Mouse (Mus musculus): ENCODE data around the gene Acer2. TPM values are rescaled to one million over a fixed set of nuclear protein-coding genes. Genes with fewer than 3 reads are reported as not detected.

Gene Acer2
- polyA plus RNA-seq, 1 experiment = 17.6 TPM

DNA sequence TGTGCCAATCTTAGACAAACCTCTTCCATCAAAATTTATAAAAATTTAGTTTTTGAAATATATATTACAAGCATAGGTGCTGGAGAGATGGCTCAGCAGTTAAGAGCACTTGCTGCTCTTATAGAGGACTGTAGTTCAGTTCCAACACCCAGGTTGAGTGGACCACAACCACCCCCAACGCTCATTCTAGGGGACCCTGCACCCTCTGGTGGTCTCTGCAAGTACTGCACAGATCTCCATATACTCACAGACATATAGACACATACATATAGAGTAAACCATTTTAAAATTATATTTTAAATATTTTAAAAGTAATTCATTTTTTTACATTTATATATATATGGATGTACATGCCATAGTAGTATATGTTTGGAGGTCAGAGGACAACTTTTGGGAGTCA, 41.9 kb downstream of the Acer2 start:
- peaks cover 2% of the 10 kb centered on the region; the same call in 1 of the 2 replicates for H3K4me1 ChIP-seq (ENCODE audit: control insufficient read depth, insufficient read depth, insufficient read length, low read length)

DNA sequence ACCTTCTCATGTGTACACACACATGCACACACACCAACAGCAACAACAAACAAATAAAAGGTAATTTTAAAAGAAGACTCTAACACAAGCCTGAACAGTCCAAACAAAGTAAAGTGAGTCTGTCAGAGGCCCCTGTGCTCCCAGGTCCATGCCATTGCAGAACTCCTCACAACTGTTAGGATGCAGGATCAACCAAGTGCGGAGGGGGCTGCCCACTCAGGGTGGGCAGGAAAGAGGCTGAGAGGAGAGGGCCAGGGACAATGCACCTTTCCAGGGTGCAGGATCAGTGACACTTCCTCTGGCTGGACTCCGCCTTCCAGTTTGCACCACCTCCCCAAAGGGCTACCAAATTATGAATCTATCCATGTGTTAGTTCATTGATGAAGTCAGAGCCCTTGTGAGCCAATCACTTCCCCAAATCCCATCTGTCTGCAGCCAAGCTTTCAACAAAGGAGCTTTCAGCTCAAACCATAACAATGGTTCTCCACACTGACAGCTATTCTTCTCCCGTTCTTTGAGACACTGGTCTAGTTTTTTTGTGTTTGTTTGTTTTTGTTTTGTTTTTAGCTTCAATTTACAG, 49.4 kb downstream of the Acer2 start:
- Histone ChIP-seq H3K27ac (replicated peaks; ENCODE audit: low read depth, low read length) (no peak overlapping the region), H3K4me3 (ENCODE audit: insufficient read depth, low read depth, low read length) (no peak overlapping the region), H3K4me1 (ENCODE audit: control insufficient read depth, insufficient read depth, insufficient read length, low read length) (no peaks in the 10 kb centered on the region)

More for the DNA sequence above, 41.9 kb downstream of the Acer2 start:
- Histone ChIP-seq H3K4me3 (ENCODE audit: insufficient read depth, low read depth, low read length) (no peak overlapping the region), H3K27ac (replicated peaks; ENCODE audit: low read depth, low read length) (no peak overlapping the region)

DNA sequence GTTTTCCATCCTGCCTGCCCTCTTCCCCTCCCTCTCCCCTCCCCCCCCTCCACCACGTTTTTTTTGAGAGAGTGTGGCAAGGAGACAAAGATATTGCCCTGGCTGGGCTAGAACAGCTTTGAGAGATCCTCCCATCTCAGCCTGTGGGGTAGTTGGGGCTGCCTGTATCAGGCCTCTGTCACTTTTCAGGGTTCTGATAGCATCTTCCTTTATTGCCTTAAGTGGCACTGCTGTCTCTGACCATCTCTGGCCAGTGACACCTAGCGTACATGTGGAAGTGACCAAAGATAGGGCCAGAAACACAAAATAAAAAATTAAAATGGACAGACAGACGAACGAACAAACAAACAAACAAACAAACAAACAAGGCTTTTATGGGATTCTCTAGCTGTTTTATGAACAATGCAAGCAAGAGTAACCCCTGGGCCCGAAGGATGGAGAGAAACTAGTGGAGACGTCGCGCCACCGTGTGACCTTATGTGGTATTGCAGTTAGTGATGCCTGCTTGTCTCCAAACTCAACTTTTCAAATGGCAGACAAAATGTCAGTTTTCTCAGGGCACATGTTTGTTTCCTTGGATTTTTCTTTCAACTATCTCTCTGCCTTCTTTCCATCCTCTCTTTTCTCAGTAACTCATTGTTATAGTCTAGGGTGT, 50.7 kb downstream of the Acer2 start:
- H3K27ac ChIP-seq (replicated peaks; ENCODE audit: low read depth, low read length) = no peak overlapping the region
- no peaks in the 10 kb centered on the region for H3K4me1 ChIP-seq (ENCODE audit: control insufficient read depth, insufficient read depth, insufficient read length, low read length)
- no peak overlapping the region for H3K4me3 ChIP-seq (ENCODE audit: insufficient read depth, low read depth, low read length)

DNA sequence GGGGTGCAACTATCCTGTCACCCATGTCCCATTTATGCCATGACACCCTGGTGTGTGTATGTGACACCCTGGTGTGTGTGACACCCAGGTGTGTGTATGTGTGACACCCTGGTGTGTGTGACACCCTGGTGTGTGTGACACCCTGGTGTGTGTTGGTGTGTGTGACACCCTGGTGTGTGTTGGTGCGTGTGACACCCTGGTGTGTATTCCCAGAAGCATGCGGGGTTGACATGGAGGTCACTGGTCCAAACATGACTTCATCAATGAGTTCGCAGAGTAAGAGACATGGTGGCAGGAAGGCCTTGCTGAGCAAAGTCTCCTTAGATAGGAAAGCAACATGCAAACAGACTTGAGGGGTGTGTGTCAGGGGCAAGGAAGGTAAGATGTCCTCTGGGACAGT, 52.8 kb downstream of the Acer2 start:
- no peak overlapping the region for H3K4me3 ChIP-seq (ENCODE audit: insufficient read depth, low read depth, low read length)
- H3K4me1 ChIP-seq (ENCODE audit: control insufficient read depth, insufficient read depth, insufficient read length, low read length) = no peaks in the 10 kb centered on the region; the same call in 1 of the 2 replicates
- H3K27ac ChIP-seq (replicated peaks; ENCODE audit: low read depth, low read length) = no peak overlapping the region

DNA sequence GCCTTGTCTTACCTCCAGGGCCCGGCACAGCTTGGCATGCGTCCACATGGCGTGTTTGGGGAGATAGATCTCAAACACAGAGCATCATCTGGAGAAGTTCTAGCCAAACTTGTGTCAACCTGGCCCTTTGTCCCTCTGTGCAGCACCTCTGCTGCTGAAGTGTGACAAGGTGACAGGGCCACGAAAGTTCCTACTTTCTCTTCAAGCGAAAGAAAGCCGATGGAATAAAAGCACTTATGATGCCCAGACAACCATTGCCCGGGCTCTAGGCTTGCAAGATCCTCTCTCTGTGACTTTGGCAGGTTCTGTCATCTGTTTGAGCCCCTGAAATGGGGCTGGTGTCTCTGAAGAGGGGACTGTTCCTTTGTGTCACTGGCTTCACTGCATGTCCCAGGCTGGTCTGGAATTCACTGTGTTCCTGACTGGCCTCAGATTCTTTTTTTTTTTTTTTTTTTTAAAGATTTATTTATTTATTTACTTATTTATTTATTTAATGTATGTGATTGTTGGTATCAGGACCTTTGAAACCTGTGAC, 56.0 kb downstream of the Acer2 start:
- Histone ChIP-seq H3K27ac (replicated peaks; ENCODE audit: low read depth, low read length) (no peak overlapping the region), H3K4me1 (ENCODE audit: control insufficient read depth, insufficient read depth, insufficient read length, low read length) (no peaks in the 10 kb centered on the region; the same call in 1 of the 2 replicates), H3K4me3 (ENCODE audit: insufficient read depth, low read depth, low read length) (peak overlapping the region; percentile 54; the same call in 1 of the 2 replicates)

DNA sequence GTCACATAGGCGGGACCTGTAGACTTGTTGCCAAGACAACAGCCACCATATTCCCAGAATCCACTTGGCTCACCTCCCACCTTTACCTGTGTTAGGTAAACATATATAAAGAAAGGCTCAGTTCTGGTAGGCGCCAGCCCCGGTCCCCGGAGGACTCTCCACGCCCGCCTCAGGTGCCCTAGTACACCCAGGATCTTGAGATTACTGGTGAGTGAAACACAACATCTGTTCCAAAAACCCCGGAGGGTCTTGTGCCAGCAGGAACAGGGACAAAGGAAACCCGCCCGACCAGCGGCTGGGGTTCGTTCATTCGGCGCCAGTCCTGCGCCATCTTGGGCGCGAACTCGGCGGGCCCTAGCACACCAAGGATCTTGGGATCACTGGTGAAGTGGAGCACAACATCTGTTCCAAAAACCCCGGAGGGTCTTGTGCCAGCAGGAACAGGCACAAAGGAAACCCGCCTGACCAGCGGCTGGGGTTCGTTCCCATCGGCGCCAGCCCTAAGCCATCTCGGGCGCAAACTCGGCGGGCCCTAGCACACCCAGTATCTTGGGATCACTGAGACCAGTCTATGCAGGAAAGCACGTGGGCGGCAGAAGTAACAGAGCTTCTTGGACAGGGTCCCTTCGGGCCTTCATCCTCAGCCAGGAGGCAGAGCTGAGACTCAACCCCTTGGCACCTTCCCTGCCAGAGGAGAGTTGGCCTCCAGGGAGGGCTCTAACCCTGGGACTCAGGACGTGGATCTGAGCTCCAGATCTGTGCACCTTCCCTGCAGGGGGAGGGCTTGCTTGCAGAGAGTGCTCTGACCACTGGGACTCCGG, 56.6 kb downstream of the Acer2 start:
- Histone ChIP-seq H3K27ac (replicated peaks; ENCODE audit: low read depth, low read length) (no peak overlapping the region), H3K4me1 (ENCODE audit: control insufficient read depth, insufficient read depth, insufficient read length, low read length) (no peaks in the 10 kb centered on the region; the same call in 1 of the 2 replicates), H3K4me3 (ENCODE audit: insufficient read depth, low read depth, low read length) (peak overlapping the region; percentile 54)

DNA sequence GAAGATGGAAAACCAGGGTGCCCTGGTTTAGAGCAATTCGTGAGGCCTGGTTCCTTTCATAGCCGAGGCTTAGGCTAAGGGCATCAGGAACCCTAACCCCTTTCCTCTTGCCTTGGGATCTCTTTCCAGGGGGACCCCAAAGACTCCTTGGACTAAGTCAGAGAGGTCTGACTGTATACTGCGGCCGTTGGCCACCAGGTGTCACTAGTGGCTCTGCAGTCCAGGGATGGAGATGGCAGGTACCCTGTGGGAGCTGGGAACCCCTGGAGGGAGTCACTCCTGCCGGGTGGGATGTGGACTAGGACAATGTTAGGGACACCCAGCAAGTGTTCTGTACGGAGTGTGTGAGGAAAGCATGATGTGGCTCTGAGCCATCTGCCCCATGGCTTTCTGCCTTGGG, 58.8 kb downstream of the Acer2 start:
- H3K27ac ChIP-seq (replicated peaks; ENCODE audit: low read depth, low read length) = no peak overlapping the region
- H3K4me1 ChIP-seq (ENCODE audit: control insufficient read depth, insufficient read depth, insufficient read length, low read length) = no peaks in the 10 kb centered on the region; the same call in 1 of the 2 replicates
- H3K4me3 ChIP-seq (ENCODE audit: insufficient read depth, low read depth, low read length) = no peak overlapping the region

DNA sequence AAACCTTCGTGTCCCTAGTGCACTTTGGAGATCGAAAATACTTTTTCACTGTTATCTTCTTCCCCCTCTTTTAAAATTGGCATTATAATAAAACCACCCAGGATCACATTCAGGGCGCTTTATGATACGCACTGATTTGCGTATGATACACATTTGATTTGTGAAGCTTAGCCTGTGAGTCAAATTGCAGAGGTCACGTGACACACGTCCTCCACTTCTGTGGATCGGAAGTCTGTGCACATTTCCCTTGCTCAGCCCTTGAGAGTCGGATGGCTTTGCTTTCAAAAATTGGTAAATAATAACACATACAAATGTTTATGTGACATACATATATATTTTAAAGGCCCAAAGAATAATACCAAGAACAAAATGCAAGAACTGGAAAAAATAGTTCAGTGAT, 62.0 kb downstream of the Acer2 start:
- H3K27ac ChIP-seq (replicated peaks; ENCODE audit: low read depth, low read length) = no peak overlapping the region
- H3K4me1 ChIP-seq (ENCODE audit: control insufficient read depth, insufficient read depth, insufficient read length, low read length) = no peaks in the 10 kb centered on the region
- H3K4me3 ChIP-seq (ENCODE audit: insufficient read depth, low read depth, low read length) = no peak overlapping the region

DNA sequence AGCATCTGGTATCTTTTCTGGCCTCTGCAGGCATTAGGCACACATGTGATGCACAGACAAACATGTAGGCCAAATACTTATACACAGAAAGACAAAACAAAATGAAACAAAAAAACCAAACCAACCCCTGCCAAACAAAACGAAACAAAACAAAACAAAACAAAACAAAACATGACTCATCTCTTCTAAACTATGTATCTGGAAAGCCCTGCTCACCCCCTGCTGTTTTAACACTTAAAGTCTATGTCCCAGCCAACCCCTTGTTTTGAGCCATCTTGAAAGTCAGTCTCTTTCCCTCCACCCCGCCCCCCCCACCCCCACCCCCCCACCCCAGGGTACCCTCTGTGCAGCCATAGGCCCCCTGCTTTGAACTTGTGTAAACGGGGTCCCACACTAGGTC, 62.5 kb downstream of the Acer2 start:
- H3K4me1 ChIP-seq (ENCODE audit: control insufficient read depth, insufficient read depth, insufficient read length, low read length) = no peaks in the 10 kb centered on the region
- no peak overlapping the region for H3K4me3 ChIP-seq (ENCODE audit: insufficient read depth, low read depth, low read length)
- no peak overlapping the region for H3K27ac ChIP-seq (replicated peaks; ENCODE audit: low read depth, low read length)

DNA sequence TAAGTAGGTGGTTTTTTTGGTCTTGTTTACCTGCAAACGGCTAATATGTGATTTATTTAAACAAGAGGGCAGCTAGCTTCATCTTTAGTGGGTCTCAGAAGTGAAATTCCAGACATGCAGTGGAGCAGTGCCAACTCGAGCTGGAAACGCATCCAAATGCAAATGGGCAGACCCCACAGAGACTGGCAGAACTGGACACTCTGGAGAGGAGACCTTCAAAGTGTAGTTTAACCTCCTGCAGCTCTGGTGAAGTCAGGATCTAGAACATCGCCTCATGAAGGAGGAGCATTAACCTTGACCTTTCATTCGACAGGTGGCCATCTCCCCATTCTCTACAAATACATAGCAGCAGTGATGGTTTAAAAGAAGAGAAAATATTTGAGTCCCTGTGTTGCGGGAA, 68.5 kb downstream of the Acer2 start:
- H3K27ac ChIP-seq (replicated peaks; ENCODE audit: low read depth, low read length) = no peak overlapping the region
- no peaks in the 10 kb centered on the region for H3K4me1 ChIP-seq (ENCODE audit: control insufficient read depth, insufficient read depth, insufficient read length, low read length)
- no peak overlapping the region for H3K4me3 ChIP-seq (ENCODE audit: insufficient read depth, low read depth, low read length)

DNA sequence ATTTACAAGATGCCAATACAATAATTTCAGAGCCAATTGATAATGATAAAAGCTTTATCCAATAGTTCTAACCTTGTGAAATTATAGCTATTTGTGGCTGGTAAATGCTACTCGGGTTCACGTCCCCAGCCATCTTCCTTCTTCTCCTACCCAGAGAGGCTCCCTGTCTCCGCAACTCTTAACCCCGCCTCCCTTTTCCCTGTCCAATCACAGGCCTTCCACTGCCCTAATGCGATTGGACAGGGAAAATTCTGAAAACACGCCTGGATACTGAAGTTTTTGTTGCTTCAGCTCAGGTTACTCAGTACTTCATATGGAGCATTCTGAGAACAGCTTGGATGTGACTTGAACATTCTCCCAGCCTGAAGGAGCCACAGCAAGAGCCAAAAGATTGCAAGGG, 69.1 kb downstream of the Acer2 start:
- no peak overlapping the region for H3K27ac ChIP-seq (replicated peaks; ENCODE audit: low read depth, low read length)
- H3K4me3 ChIP-seq (ENCODE audit: insufficient read depth, low read depth, low read length) = no peak overlapping the region
- H3K4me1 ChIP-seq (ENCODE audit: control insufficient read depth, insufficient read depth, insufficient read length, low read length) = no peaks in the 10 kb centered on the region

DNA sequence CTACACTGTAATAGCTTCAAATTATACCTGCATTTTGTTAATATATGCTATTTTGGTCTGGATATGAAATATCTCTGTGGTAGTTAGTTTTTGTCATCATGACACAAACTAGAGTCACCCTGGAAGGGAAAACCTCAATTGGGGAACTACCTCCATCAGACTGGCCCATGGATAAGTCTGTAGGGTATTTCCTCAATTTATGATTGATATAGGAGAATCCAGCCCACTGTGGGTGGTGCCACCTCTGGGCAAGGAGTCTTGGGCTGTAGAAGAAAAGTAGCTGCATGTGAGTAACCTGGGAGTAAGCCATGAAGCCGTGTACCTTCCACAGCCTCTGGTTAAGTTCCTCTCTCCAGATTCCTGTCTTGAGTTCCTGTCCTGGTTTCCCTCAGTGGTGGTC, 74.6 kb downstream of the Acer2 start:
- Histone ChIP-seq H3K4me3 (ENCODE audit: insufficient read depth, low read depth, low read length) (no peak overlapping the region), H3K27ac (replicated peaks; ENCODE audit: low read depth, low read length) (no peak overlapping the region), H3K4me1 (ENCODE audit: control insufficient read depth, insufficient read depth, insufficient read length, low read length) (no peaks in the 10 kb centered on the region)

DNA sequence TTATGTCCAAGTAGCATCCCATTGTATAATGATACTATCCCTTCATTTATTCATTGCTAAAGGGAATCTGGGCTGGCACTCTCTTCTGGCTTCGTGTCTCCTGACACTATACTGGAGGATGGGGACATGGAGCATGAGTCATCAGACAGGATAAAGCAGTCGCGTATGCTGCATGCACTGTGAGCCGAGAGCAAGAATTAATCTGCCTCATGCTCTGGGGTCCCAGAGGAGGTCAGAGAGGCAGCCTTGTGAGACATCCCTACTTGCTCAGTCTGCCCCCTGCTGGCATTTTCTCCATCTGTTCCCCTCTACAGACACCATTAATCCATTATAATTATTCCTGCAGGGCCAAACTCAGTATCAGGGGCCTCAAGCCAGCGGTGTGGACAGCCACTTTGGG, 79.3 kb downstream of the Acer2 start:
- no peak overlapping the region for H3K27ac ChIP-seq (replicated peaks; ENCODE audit: low read depth, low read length)
- H3K4me1 ChIP-seq (ENCODE audit: control insufficient read depth, insufficient read depth, insufficient read length, low read length) = no peaks in the 10 kb centered on the region
- no peak overlapping the region for H3K4me3 ChIP-seq (ENCODE audit: insufficient read depth, low read depth, low read length)

DNA sequence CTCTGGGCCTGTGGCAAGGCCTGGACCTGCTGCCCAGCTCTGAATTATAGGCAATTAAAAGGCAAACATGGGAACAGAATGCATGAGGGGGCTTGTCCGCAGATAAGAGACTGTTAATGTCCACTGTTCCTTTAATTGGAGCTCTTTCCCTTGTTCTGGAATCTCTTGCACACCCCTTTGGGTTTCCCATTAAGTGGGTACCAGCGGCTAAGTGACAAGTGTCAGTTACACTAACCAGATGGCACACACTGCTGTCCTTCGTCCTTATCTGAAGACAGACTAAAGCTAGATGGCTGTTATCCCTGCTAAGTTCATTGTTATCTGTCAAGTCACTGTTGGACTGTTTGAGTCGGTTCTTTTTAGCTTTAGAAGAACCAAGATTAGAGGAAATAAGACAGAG, 81.3 kb downstream of the Acer2 start:
- Histone ChIP-seq H3K27ac (replicated peaks; ENCODE audit: low read depth, low read length) (no peak overlapping the region), H3K4me3 (ENCODE audit: insufficient read depth, low read depth, low read length) (no peak overlapping the region), H3K4me1 (ENCODE audit: control insufficient read depth, insufficient read depth, insufficient read length, low read length) (no peaks in the 10 kb centered on the region)

DNA sequence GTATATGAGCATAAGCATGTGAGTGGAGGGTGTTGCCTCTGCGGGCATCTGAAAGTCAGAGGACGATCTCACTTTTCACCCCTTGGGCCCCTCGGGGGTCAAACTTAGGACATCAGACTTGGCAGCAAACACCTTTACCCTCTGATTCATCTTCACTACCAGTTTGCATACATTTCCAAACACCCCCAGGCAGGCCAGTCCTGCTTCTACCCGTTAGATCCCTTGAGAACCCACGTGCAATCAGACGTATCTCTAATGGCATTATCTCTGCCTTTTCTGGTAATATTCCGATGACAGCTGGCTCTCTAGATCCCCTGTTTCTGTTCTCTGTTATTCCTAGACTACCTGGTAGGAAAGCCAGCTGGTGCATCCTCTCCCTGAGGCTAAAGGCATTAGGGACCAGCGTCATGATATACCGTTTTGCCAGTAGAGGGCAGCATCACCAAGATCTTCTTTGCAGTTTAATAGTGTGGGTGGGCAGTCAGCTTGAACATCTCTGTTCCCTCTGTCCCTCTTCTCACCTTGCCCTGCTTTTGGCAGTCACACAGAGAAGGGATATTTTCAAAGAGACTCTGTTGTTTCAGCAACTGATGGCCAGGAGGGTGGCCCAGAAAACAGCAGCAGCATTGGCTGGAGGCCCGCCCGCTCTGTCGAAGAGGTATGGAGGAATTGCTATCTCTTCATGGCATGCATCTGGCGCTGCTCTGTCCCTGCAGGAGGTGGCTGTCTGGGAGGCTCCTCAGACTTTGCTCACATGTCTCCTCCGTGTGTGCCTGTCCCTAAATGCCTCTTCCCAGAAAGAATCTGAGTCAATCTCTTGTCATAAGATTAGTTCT, 83.6 kb downstream of the Acer2 start:
- no peak overlapping the region for H3K27ac ChIP-seq (replicated peaks; ENCODE audit: low read depth, low read length)
- no peaks in the 10 kb centered on the region for H3K4me1 ChIP-seq (ENCODE audit: control insufficient read depth, insufficient read depth, insufficient read length, low read length)
- H3K4me3 ChIP-seq (ENCODE audit: insufficient read depth, low read depth, low read length) = no peak overlapping the region
